Mouse (Mus musculus): Measurements from ENCODE around the gene Copg2. TPM values are rescaled to one million over a fixed set of nuclear protein-coding genes. Genes with fewer than 3 reads are reported as not detected.

The Copg2 gene
- polyA plus RNA-seq, 1 experiment from 2014 or later: 31.0 TPM

DNA sequence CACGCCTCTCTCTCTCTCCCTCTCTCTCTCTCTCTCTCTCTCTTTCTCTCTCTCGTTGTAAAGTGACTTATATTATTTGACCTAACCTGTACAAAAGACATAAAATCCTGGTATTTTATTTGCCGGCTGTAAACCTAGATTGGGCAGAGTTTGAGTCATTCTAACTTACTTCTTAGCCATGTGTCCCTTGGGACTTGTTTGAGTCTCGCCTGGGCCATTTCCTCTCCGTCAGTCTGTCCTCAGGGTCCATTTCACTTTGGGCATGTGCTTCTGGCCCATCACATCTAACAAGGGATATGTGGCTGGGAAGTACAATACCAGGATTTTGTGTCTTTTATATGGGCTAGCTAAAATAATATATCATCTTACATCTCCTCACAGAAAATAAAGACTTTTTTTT lies 8.3 kb upstream of the Copg2 start:
- H3K36me3 ChIP-seq (ENCODE audit: control insufficient read depth, insufficient read depth, low read length): no peaks in the 10 kb centered on the region
- 76% methylated on average over 5 of the region's 5 CpGs for WGBS
- no peaks in the 10 kb centered on the region for H3K4me1 ChIP-seq (ENCODE audit: control insufficient read depth in 2 of 2, insufficient read depth in 2 of 2, low read length in 2 of 2)
- H3K4me2 ChIP-seq (ENCODE audit: low read length): no peak overlapping the region
- no peak overlapping the region for H3K27ac ChIP-seq (replicated peaks in 1 of 2; ENCODE audit: control insufficient read depth in 1 of 2, insufficient read depth in 1 of 2, low read depth in 2 of 2, low read length in 2 of 2)
- H3K9ac ChIP-seq (ENCODE audit: low read length): no peak overlapping the region
- no peak for ATAC-seq (ENCODE audit: insufficient number of reproducible peaks, insufficient read depth, low FRiP score, low read depth)
- no peak overlapping the region for H3K4me3 ChIP-seq (ENCODE audit: control insufficient read depth in 1 of 2, insufficient read depth in 1 of 2, low read depth in 1 of 2, low read length in 2 of 2)
- H3K27me3 ChIP-seq (ENCODE audit: control insufficient read depth, insufficient read depth, low read length): no peaks in the 10 kb centered on the region
- no peaks in the 10 kb centered on the region for H3K9me3 ChIP-seq (ENCODE audit: control insufficient read depth, low read length)

DNA sequence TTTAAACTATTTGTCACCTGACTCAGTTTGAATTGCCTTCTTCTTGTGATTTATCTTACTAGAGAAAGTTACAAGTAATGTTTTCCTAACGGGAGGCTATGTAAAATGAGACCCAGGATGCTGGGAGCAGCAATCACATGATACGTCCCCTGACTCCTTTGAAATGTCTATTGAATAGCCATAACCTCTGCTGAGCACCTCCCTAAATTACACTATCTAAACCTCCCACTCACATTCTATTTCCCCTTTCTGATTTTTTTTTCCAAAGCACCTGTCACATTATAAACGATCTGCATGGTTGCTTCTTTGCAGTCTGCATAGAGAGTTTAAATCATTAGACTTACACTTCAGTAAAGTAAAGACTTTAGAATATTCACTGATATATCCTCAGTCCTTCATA lies 7.4 kb upstream of the Copg2 start:
- WGBS: 61% methylated on average over 3 of the region's 3 CpGs
- Histone ChIP-seq H3K4me1 (ENCODE audit: control insufficient read depth in 2 of 2, insufficient read depth in 2 of 2, low read length in 2 of 2) (no peaks in the 10 kb centered on the region), H3K9ac (ENCODE audit: low read length) (no peak overlapping the region), H3K27ac (replicated peaks in 1 of 2; ENCODE audit: control insufficient read depth in 1 of 2, insufficient read depth in 1 of 2, low read depth in 2 of 2, low read length in 2 of 2) (no peak overlapping the region), H3K4me3 (ENCODE audit: control insufficient read depth in 1 of 2, insufficient read depth in 1 of 2, low read depth in 1 of 2, low read length in 2 of 2) (no peak overlapping the region), H3K4me2 (ENCODE audit: low read length) (no peak overlapping the region), H3K9me3 (ENCODE audit: control insufficient read depth, low read length) (no peaks in the 10 kb centered on the region), H3K36me3 (ENCODE audit: control insufficient read depth, insufficient read depth, low read length) (no peaks in the 10 kb centered on the region), H3K27me3 (ENCODE audit: control insufficient read depth, insufficient read depth, low read length) (no peaks in the 10 kb centered on the region)
- no peak for ATAC-seq (ENCODE audit: insufficient number of reproducible peaks, insufficient read depth, low FRiP score, low read depth)

DNA sequence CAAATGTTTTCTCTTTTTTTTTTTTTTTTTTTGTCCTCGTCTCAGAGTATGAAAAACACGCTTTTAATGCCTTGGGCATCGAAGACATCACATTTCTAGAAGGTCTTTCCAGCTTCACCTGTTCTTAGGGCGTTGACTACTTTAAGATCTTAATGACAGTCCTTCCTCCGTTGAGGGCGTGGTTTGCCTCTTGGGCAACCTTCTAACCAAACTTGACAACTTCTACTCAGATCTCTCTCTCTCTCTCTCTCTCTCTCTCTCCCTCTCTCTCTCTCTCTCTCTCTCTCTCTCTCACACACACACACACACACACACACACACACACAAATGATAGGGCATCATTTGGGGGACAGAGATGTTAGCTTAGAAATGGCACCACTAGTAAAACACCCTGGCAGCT lies 926 bp upstream of the Copg2 start:
- H3K9ac ChIP-seq (ENCODE audit: low read length): no peak overlapping the region
- H3K4me3 ChIP-seq (ENCODE audit: control insufficient read depth in 1 of 2, insufficient read depth in 1 of 2, low read depth in 1 of 2, low read length in 2 of 2): no peak overlapping the region
- no peaks in the 10 kb centered on the region for H3K27me3 ChIP-seq (ENCODE audit: control insufficient read depth, insufficient read depth, low read length)
- 67% methylated on average over 6 of the region's 6 CpGs for WGBS
- peak overlapping the region in 1 of 2 experiments; percentile 62; a peak in 1 of 4 replicates for H3K27ac ChIP-seq (replicated peaks in 1 of 2; ENCODE audit: control insufficient read depth in 1 of 2, insufficient read depth in 1 of 2, low read depth in 2 of 2, low read length in 2 of 2)
- ATAC-seq (ENCODE audit: insufficient number of reproducible peaks, insufficient read depth, low FRiP score, low read depth): no peak
- H3K4me1 ChIP-seq (ENCODE audit: control insufficient read depth in 2 of 2, insufficient read depth in 2 of 2, low read length in 2 of 2): peaks cover 2 to 10% of the 10 kb centered on the region in 2 experiments; a peak in 3 of 4 replicates
- H3K36me3 ChIP-seq (ENCODE audit: control insufficient read depth, insufficient read depth, low read length): 0 out of 2 replicates have a peak, but pooled peaks cover 2% of the 10 kb centered on the region
- H3K4me2 ChIP-seq (ENCODE audit: low read length): peak overlapping the region; percentile 71
- H3K9me3 ChIP-seq (ENCODE audit: control insufficient read depth, low read length): no peaks in the 10 kb centered on the region

DNA sequence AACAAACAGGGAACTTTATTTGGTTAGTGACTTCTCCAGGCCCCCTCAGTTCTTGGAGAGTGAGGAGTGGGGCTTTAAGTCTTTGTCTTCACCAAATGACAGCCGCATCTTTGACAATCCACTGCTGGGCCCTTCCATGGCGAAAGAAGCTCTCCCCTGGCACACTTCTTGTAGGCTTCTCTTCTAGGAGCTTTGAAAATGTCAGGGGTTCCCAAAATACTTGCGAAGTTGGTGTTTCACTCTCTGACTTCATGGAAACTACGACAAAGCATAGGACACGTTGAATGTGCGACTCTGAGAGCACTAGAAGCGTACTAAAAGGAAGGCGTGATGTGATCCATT lies 363 bp upstream of the Copg2 start:
- Histone ChIP-seq H3K9me3 (ENCODE audit: control insufficient read depth, low read length) (no peaks in the 10 kb centered on the region), H3K27me3 (ENCODE audit: control insufficient read depth, insufficient read depth, low read length) (no peaks in the 10 kb centered on the region), H3K4me3 (ENCODE audit: control insufficient read depth in 1 of 2, insufficient read depth in 1 of 2, low read depth in 1 of 2, low read length in 2 of 2) (peak overlapping the region; percentile 54 to 60), H3K27ac (replicated peaks in 1 of 2; ENCODE audit: control insufficient read depth in 1 of 2, insufficient read depth in 1 of 2, low read depth in 2 of 2, low read length in 2 of 2) (peak overlapping the region; percentile 54 to 62), H3K9ac (ENCODE audit: low read length) (peak overlapping the region; percentile 68), H3K4me2 (ENCODE audit: low read length) (peak overlapping the region; percentile 71), H3K36me3 (ENCODE audit: control insufficient read depth, insufficient read depth, low read length) (0 out of 2 replicates have a peak, but pooled peaks cover 5% of the 10 kb centered on the region), H3K4me1 (ENCODE audit: control insufficient read depth in 2 of 2, insufficient read depth in 2 of 2, low read length in 2 of 2) (peaks cover 2 to 10% of the 10 kb centered on the region in 2 experiments; a peak in 3 of 4 replicates)
- ATAC-seq (ENCODE audit: insufficient number of reproducible peaks, insufficient read depth, low FRiP score, low read depth): no peak
- WGBS: 16% methylated on average over 8 of the region's 8 CpGs

DNA sequence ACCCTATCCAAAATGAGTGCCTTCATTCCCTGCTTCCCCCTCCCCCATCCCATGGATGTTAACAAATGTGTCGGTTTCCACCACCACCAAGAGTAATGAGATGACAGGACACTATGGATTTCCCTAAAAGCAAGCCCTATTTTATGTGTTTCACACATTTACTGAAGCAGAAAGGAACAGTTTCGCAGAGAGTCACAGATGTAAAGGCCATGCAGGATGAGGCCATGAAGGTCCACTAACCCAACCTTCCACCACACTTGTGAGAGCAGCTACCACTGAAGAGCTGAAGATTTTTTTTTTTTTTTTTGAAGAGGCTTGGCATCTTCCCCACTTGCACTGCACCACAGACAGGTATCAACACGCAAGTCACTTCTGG lies 787 bp downstream of the Copg2 start:
- Histone ChIP-seq H3K36me3 (ENCODE audit: control insufficient read depth, insufficient read depth, low read length) (0 out of 2 replicates have a peak, but pooled peaks cover 5% of the 10 kb centered on the region), H3K9me3 (ENCODE audit: control insufficient read depth, low read length) (no peaks in the 10 kb centered on the region), H3K9ac (ENCODE audit: low read length) (peak overlapping the region; percentile 79), H3K27ac (replicated peaks in 1 of 2; ENCODE audit: control insufficient read depth in 1 of 2, insufficient read depth in 1 of 2, low read depth in 2 of 2, low read length in 2 of 2) (peak overlapping the region; percentile 88 to 93), H3K4me3 (ENCODE audit: control insufficient read depth in 1 of 2, insufficient read depth in 1 of 2, low read depth in 1 of 2, low read length in 2 of 2) (peak overlapping the region; percentile 60 to 85), H3K27me3 (ENCODE audit: control insufficient read depth, insufficient read depth, low read length) (no peaks in the 10 kb centered on the region), H3K4me1 (ENCODE audit: control insufficient read depth in 2 of 2, insufficient read depth in 2 of 2, low read length in 2 of 2) (peaks cover 2 to 10% of the 10 kb centered on the region in 2 experiments; a peak in 3 of 4 replicates), H3K4me2 (ENCODE audit: low read length) (peak overlapping the region; percentile 71)
- no peak for ATAC-seq (ENCODE audit: insufficient number of reproducible peaks, insufficient read depth, low FRiP score, low read depth)
- 25% methylated on average over 3 of the region's 3 CpGs for whole genome bisulfite sequencing

DNA sequence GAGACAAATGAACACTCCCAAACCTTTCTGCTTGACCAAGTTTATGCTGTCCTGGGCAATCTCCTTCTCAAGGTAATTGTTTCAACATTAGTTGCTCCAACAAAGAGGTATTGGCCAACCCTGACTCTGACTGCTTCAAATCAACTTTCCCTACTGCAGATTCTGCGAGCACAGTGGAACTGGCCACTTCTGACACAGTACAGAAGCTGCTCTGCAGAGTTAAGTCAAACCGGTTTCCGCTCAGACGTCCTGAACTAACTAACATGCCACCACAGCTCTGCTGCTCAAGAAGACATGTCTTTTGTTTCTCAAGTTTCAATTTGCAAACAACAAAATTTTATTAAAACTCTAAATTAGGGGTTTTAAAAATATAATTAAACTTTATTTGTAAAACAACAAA lies 3.5 kb downstream of the Copg2 start:
- no peak overlapping the region for H3K9ac ChIP-seq (ENCODE audit: low read length)
- H3K4me3 ChIP-seq (ENCODE audit: control insufficient read depth in 1 of 2, insufficient read depth in 1 of 2, low read depth in 1 of 2, low read length in 2 of 2): no peak overlapping the region
- H3K9me3 ChIP-seq (ENCODE audit: control insufficient read depth, low read length): no peaks in the 10 kb centered on the region
- H3K4me1 ChIP-seq (ENCODE audit: control insufficient read depth in 2 of 2, insufficient read depth in 2 of 2, low read length in 2 of 2): peaks cover 2 to 10% of the 10 kb centered on the region in 2 experiments; a peak in 3 of 4 replicates
- H3K36me3 ChIP-seq (ENCODE audit: control insufficient read depth, insufficient read depth, low read length): peaks cover 26% of the 10 kb centered on the region
- no peaks in the 10 kb centered on the region for H3K27me3 ChIP-seq (ENCODE audit: control insufficient read depth, insufficient read depth, low read length)
- 75% methylated on average over 4 of the region's 4 CpGs for WGBS
- no peak for ATAC-seq (ENCODE audit: insufficient number of reproducible peaks, insufficient read depth, low FRiP score, low read depth)
- H3K27ac ChIP-seq (replicated peaks in 1 of 2; ENCODE audit: control insufficient read depth in 1 of 2, insufficient read depth in 1 of 2, low read depth in 2 of 2, low read length in 2 of 2): no peak overlapping the region
- H3K4me2 ChIP-seq (ENCODE audit: low read length): no peak overlapping the region

DNA sequence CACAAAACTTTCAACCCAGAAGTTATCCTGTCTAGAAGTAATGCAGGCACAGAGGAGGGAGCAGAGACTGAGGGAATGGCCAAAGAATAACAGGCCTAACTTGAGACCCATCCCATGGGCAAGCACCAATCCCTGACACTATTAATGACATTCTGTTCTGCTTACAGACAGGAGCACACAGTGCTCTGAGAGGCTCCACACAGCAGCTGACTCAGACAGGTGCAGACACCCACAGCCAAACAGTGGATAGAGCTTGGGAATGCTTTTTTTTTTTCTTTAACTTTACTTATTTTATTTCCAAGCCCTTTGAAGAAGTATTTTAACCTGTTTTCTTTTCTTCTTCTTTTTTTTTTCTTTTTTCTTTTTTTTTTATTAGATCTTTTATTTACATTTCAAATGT lies 4.8 kb downstream of the Copg2 start:
- Histone ChIP-seq H3K4me2 (ENCODE audit: low read length) (no peak overlapping the region), H3K27ac (replicated peaks in 1 of 2; ENCODE audit: control insufficient read depth in 1 of 2, insufficient read depth in 1 of 2, low read depth in 2 of 2, low read length in 2 of 2) (no peak overlapping the region), H3K4me1 (ENCODE audit: control insufficient read depth in 2 of 2, insufficient read depth in 2 of 2, low read length in 2 of 2) (peaks cover 0 to 10% of the 10 kb centered on the region in 2 experiments; a peak in 3 of 4 replicates), H3K4me3 (ENCODE audit: control insufficient read depth in 1 of 2, insufficient read depth in 1 of 2, low read depth in 1 of 2, low read length in 2 of 2) (no peak overlapping the region), H3K27me3 (ENCODE audit: control insufficient read depth, insufficient read depth, low read length) (no peaks in the 10 kb centered on the region), H3K9me3 (ENCODE audit: control insufficient read depth, low read length) (no peaks in the 10 kb centered on the region), H3K36me3 (ENCODE audit: control insufficient read depth, insufficient read depth, low read length) (peaks cover 31% of the 10 kb centered on the region), H3K9ac (ENCODE audit: low read length) (no peak overlapping the region)
- ATAC-seq (ENCODE audit: insufficient number of reproducible peaks, insufficient read depth, low FRiP score, low read depth): no peak

DNA sequence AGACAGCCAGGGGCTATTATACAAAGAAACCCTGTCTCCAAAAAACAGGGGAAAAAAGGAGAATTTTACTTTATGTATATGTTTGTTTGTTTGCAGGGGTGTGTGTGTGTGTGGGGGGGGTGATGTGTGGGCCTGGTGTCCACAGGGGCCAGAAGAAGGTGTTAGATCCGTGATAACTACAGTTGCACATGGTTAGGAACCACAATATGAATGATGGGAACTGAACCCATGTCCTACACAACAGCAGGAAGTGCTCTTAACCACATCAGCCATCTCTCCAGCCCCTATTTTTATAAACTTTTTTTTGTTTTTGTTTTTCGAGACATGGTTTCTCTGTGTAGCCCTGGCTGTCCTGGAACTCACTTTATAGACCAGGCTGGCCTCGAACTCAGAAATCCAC lies 11.7 kb downstream of the Copg2 start:
- Histone ChIP-seq H3K9ac (ENCODE audit: low read length) (no peak overlapping the region), H3K4me3 (ENCODE audit: control insufficient read depth in 1 of 2, insufficient read depth in 1 of 2, low read depth in 1 of 2, low read length in 2 of 2) (no peak overlapping the region), H3K27me3 (ENCODE audit: control insufficient read depth, insufficient read depth, low read length) (no peaks in the 10 kb centered on the region), H3K9me3 (ENCODE audit: control insufficient read depth, low read length) (no peaks in the 10 kb centered on the region), H3K36me3 (ENCODE audit: control insufficient read depth, insufficient read depth, low read length) (peaks cover 54% of the 10 kb centered on the region), H3K4me1 (ENCODE audit: control insufficient read depth in 2 of 2, insufficient read depth in 2 of 2, low read length in 2 of 2) (no peaks in the 10 kb centered on the region), H3K4me2 (ENCODE audit: low read length) (no peak overlapping the region), H3K27ac (replicated peaks in 1 of 2; ENCODE audit: control insufficient read depth in 1 of 2, insufficient read depth in 1 of 2, low read depth in 2 of 2, low read length in 2 of 2) (no peak overlapping the region)
- no peak for ATAC-seq (ENCODE audit: insufficient number of reproducible peaks, insufficient read depth, low FRiP score, low read depth)
- 84% methylated on average over 3 of the region's 3 CpGs for WGBS

All from heart, embryonic 14.5 days (tissue).